Mouse (Mus musculus) intestine, postnatal 0 days (tissue): ENCODE measurements at regions not wholly inside any gene's neighbourhood (a gene's known extent, or its start where the extent isn't known, plus 50 kb on each side); places are given as distances from the start of the nearest gene placed in this dataset.

Experiments
- ATAC-seq: fragments of 200-750 bp; cut with Nextera tagmentation; 2 replicates; pipeline ENCODE4 v1.8.0; 2017; ENCODE audit warnings: mild to moderate bottlenecking, moderate TSS enrichment, moderate library complexity
- H3K27ac ChIP-seq: fragments of 300-500 bp; sonication (generic); 2 replicates; pipeline ENCODE4 v1.5.1; 2014; ENCODE audit warnings: mild to moderate bottlenecking, low read depth, low read length, moderate library complexity
- H3K27me3 ChIP-seq: fragments of 300-500 bp; sonication (generic); replicated peaks from 2 replicates; pipeline ENCODE4 v1.6.1; 2014; ENCODE audit warnings: low read length, mixed read lengths; ENCODE audit not compliant: control insufficient read depth, insufficient read depth
- H3K36me3 ChIP-seq: fragments of 300-500 bp; sonication (generic); 2 replicates; pipeline ENCODE4 v1.6.1; 2014; ENCODE audit warnings: mild to moderate bottlenecking, moderate library complexity; ENCODE audit not compliant: control insufficient read depth, insufficient read depth
- H3K4me1 ChIP-seq: fragments of 300-500 bp; sonication (generic); replicated peaks from 2 replicates; pipeline ENCODE4 v1.6.1; 2014; ENCODE audit warnings: antibody characterized with exemption, low read length, mixed read lengths; ENCODE audit not compliant: control insufficient read depth, insufficient read depth
- H3K4me2 ChIP-seq: fragments of 300-500 bp; sonication (generic); replicated peaks from 2 replicates; pipeline ENCODE4 v1.6.1; 2014; ENCODE audit warnings: low read depth, mild to moderate bottlenecking, moderate library complexity
- H3K4me3 ChIP-seq: fragments of 300-500 bp; sonication (generic); 2 replicates; pipeline ENCODE4 v1.5.1; 2014; ENCODE audit warnings: low read depth, low read length
- H3K9ac ChIP-seq: fragments of 300-500 bp; sonication (generic); 2 replicates; pipeline ENCODE4 v1.6.1; 2014; ENCODE audit warnings: mild to moderate bottlenecking, low read depth, low read length
- H3K9me3 ChIP-seq: fragments of 300-500 bp; sonication (generic); 2 replicates; pipeline ENCODE4 v1.6.1; 2016; ENCODE audit warnings: mixed run types; ENCODE audit not compliant: control insufficient read depth
- CTCF ChIP-seq: sonication (generic); IDR thresholded peaks from 2 replicates; pipeline ENCODE4 v1.5.1; 2016; ENCODE audit warnings: low read depth, mild to moderate bottlenecking, control low read depth, antibody characterized with exemption, moderate library complexity
- WGBS: fragments of 180-500 bp; shearing (Covaris S2); extraction: QIAGEN DNeasy Blood & Tissue Kit; methylation state at CpG from one replicate; pipeline ENCODE4 v1.1.7; 2014; 5-methylcytosine and 5-hydroxymethylcytosine counted together

DNA sequence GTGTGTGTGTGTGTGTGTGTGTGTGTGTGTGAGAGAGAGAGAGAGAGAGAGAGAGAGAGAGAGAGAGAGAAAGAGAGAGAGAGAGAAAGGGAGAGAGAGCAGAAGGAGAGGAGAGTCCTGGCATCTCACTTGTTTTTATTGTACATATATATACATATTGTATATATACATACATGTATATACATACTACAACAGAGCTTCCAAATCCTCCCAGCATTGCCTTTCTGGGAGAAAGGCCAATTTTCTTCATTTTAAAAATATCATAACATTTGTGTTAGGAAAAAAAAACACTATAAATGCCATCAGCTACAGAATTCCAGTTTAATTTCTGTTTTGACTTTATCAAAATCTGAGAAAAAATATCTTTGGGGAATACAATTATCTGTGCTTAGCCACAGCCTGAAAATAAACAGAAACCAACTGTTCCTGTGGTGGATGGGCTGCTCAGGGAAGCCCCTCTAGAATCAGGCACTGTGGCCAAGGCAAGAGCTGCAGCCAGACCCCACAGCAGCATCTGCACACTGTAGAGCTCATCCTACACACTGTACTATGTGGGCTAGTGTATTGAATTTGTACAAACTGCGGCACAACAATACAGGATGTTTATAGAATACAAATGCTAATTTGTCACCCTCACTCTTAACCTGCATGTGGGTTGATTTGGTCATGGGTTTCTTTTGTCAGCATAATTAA, 64.6 kb upstream of the Mgmt start:
- Histone ChIP-seq H3K27me3 (no peaks in the 10 kb centered on the region), H3K9me3 (no peaks in the 10 kb centered on the region), H3K4me2 (no peak overlapping the region), H3K4me3 (no peak overlapping the region), H3K36me3 (no peaks in the 10 kb centered on the region), H3K9ac (no peak overlapping the region), H3K4me1 (no peaks in the 10 kb centered on the region), H3K27ac (no peak overlapping the region)
- 59% methylated on average over 1 of the region's 1 CpGs for WGBS
- no peak for ATAC-seq
- TF ChIP-seq CTCF, result no peak

DNA sequence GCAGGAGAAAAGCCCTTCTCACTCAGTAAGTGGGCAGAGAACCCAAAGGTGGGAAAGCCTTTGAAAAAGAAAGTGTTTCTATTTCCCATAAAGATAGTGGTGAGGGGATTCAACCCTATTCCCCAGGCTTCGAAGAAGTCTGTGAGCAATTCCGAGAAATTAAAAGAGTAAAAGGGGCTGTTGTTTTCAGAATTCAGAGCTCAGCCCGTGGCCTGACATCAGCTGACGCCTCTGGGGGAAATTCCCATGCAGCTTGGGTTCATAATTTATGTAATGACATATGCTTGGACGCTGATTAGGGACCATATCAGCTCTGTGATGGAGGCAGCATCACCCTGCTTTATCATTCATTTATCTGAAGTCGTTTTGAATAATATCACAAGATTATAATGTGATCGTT, 62.0 kb upstream of the Mgmt start:
- TF ChIP-seq CTCF, result no peak
- no peak overlapping the region for H3K4me3 ChIP-seq
- no peaks in the 10 kb centered on the region for H3K4me1 ChIP-seq
- no peak overlapping the region for H3K9ac ChIP-seq
- no peak overlapping the region for H3K27ac ChIP-seq
- no peaks in the 10 kb centered on the region for H3K27me3 ChIP-seq
- H3K9me3 ChIP-seq, result no peaks in the 10 kb centered on the region
- ATAC-seq, result no peak
- no peaks in the 10 kb centered on the region for H3K36me3 ChIP-seq
- WGBS, result 83% methylated on average over 7 of the region's 7 CpGs
- no peak overlapping the region for H3K4me2 ChIP-seq

DNA sequence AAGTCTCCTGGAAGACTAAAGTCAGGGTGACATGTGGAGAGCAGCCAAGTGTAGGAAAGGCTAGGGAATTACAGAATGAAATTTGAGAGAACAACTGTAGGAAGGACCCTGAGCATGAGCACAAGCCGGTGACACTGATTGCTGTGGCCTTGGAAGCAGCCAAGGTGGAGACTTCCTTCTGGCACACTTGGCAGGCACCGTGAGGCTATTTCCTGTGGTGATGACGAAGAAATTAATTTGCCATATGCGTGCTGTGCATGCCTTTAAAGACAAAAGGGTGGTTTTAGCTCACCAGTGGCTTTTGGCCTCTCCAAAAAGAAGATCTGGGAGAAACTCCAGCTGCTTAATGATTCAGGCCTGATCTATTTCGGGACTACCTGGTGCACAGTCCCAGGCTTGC, 55.4 kb upstream of the Mgmt start:
- ATAC-seq, result no peak
- TF ChIP-seq CTCF, result no peak
- WGBS, result 67% methylated on average over 5 of the region's 5 CpGs
- Histone ChIP-seq H3K36me3 (no peaks in the 10 kb centered on the region), H3K4me3 (no peak overlapping the region), H3K27ac (no peak overlapping the region), H3K9ac (no peak overlapping the region), H3K9me3 (no peaks in the 10 kb centered on the region), H3K4me2 (no peak overlapping the region), H3K4me1 (no peaks in the 10 kb centered on the region), H3K27me3 (no peaks in the 10 kb centered on the region)

DNA sequence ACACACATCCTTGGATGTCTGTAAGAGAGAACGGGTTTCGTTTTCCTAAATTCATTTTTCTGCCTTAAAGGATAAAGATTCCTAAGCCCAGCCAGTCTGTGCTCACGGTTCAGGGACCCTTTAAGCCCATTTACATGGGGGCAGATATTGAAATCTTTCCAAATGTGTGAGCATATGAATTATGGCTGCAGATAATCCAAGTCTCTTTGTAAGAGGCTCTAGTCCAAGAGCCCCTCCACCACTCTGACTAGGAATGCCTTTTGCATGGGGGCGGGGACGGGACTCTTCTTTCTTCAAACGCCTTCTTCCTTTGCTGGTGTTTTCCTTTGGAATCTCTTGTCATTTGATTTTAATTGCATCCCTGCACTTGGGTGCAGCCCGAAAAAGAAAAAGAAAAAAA, 54.2 kb upstream of the Mgmt start:
- H3K9me3 ChIP-seq, result no peaks in the 10 kb centered on the region
- H3K27me3 ChIP-seq, result no peaks in the 10 kb centered on the region
- H3K4me2 ChIP-seq, result no peak overlapping the region
- TF ChIP-seq CTCF, result no peak
- H3K36me3 ChIP-seq, result no peaks in the 10 kb centered on the region
- no peaks in the 10 kb centered on the region for H3K4me1 ChIP-seq
- H3K27ac ChIP-seq, result no peak overlapping the region
- ATAC-seq, result no peak
- H3K9ac ChIP-seq, result no peak overlapping the region
- WGBS, result 57% methylated on average over 7 of the region's 7 CpGs
- H3K4me3 ChIP-seq, result no peak overlapping the region

DNA sequence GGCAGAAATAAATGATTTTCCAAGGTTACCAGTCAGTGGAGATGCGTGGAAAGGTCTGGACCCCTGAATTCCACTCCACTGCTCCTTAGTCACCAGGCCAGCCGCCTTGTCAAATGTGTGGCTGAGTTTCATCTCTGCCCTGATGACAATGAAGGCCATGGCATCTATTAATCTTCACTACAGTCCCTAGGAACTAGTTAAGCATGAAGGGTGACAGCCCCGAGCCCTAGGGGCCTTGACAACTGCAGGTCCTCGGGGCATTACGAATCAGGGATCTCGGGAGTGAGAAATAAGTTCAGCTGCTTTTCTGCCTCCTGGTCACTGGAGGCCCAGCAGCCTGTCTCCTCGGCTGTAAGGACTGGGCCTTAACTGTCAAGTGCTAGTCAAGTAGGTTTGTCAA, 51.7 kb upstream of the Mgmt start:
- no peak for TF ChIP-seq CTCF
- H3K9ac ChIP-seq, result no peak overlapping the region
- H3K4me2 ChIP-seq, result no peak overlapping the region
- H3K4me1 ChIP-seq, result no peaks in the 10 kb centered on the region
- no peaks in the 10 kb centered on the region for H3K9me3 ChIP-seq
- no peak for ATAC-seq
- no peak overlapping the region for H3K27ac ChIP-seq
- no peaks in the 10 kb centered on the region for H3K27me3 ChIP-seq
- H3K4me3 ChIP-seq, result no peak overlapping the region
- no peaks in the 10 kb centered on the region for H3K36me3 ChIP-seq
- 90% methylated on average over 7 of the region's 7 CpGs for WGBS

DNA sequence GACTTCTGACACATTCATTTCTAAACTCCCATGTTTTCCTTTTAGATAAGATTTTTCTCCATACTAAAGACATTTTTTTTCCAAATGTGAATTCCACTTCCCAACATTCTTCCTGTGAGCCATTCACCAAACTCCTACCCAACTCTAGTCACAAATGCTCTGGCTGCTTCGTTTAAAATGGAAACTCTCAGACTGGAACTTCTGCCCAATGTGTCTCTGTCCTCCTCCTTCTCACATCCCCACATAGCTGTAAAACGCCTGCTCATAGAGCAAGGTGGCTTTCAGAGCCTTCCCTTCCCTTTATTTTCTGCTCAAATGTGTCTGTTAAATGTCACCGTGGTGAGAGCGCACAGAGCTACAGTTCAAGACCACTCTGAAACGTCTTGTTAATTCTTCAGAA, 50.1 kb upstream of the Mgmt start:
- H3K4me2 ChIP-seq, result no peak overlapping the region
- WGBS, result 43% methylated on average over 5 of the region's 5 CpGs
- no peaks in the 10 kb centered on the region for H3K4me1 ChIP-seq
- TF ChIP-seq CTCF, result no peak
- H3K36me3 ChIP-seq, result no peaks in the 10 kb centered on the region
- H3K9me3 ChIP-seq, result no peaks in the 10 kb centered on the region
- no peak overlapping the region for H3K4me3 ChIP-seq
- no peak overlapping the region for H3K27ac ChIP-seq
- no peak for ATAC-seq
- H3K9ac ChIP-seq, result no peak overlapping the region
- no peaks in the 10 kb centered on the region for H3K27me3 ChIP-seq
